Mouse (Mus musculus) heart, embryonic 15.5 days (tissue): Measurements from ENCODE around the gene Gm3404. TPM values are rescaled to one million over a fixed set of nuclear protein-coding genes. Genes with fewer than 3 reads are reported as not detected.
"Not testable (repeated sequence)": the region's sequence is repeated elsewhere in the genome, so short reads cannot be mapped to it uniquely, and the experiment has no call there.

Experiments used
- ATAC-seq: fragments of 200-750 bp; cut with Nextera tagmentation; replicated peaks from 2 replicates; pipeline ENCODE4 v1.8.0; 2017; ENCODE audit warnings: low read depth, moderate TSS enrichment; ENCODE audit not compliant: insufficient number of reproducible peaks, insufficient read depth, low FRiP score
- H3K27ac ChIP-seq: fragments of 300-500 bp; sonication (generic); 2 replicates; pipeline ENCODE4 v1.5.1; 2015; ENCODE audit warnings: mild to moderate bottlenecking, inconsistent platforms
- H3K27me3 ChIP-seq: fragments of 300-500 bp; sonication (generic); 2 replicates; pipeline ENCODE4 v1.6.1; 2015; ENCODE audit warnings: inconsistent platforms
- H3K36me3 ChIP-seq: fragments of 300-500 bp; sonication (generic); 2 replicates; pipeline ENCODE4 v1.6.1; 2015; ENCODE audit warnings: mild to moderate bottlenecking, inconsistent platforms
- H3K4me1 ChIP-seq: fragments of 300-500 bp; sonication (generic); replicated peaks from 2 replicates; pipeline ENCODE4 v1.6.1; 2015; ENCODE audit warnings: inconsistent platforms
- H3K4me2 ChIP-seq: fragments of 300-500 bp; sonication (generic); 2 replicates; pipeline ENCODE4 v1.6.1; 2015; ENCODE audit warnings: inconsistent platforms, mild to moderate bottlenecking, moderate library complexity
- H3K4me3 ChIP-seq: fragments of 300-500 bp; sonication (generic); 2 replicates; pipeline ENCODE4 v1.5.1; 2015; ENCODE audit warnings: mild to moderate bottlenecking, inconsistent platforms
- H3K9ac ChIP-seq: fragments of 300-500 bp; sonication (generic); 2 replicates; pipeline ENCODE4 v1.6.1; 2015; ENCODE audit warnings: mild to moderate bottlenecking, inconsistent platforms
- H3K9me3 ChIP-seq: fragments of 300-500 bp; sonication (generic); replicated peaks from 2 replicates; pipeline ENCODE4 v1.6.1; 2016; ENCODE audit warnings: inconsistent platforms
- WGBS: fragments of 180-500 bp; shearing (Covaris S2); methylation state at CpG from one replicate; pipeline ENCODE4 v1.1.7; 2015; ENCODE audit warnings: mixed read lengths; 5-methylcytosine and 5-hydroxymethylcytosine counted together
- polyA plus RNA-seq: library from polyadenylated mRNA; unstranded; fragments of >200 nt; fragmentation: Nextera tagmentation; extraction: Ambion mirVana; gene quantifications from 2 replicates; pipeline ENCODE4 v1.2.1, GENCODE M21; 2015

Gm3404 gene
- not detected in 2 replicates for polyA plus RNA-seq

- not testable (repeated sequence) for H3K9ac ChIP-seq, H3K4me3 ChIP-seq, H3K4me1 ChIP-seq, H3K27ac ChIP-seq, H3K36me3 ChIP-seq, H3K27me3 ChIP-seq, ATAC-seq, H3K9me3 ChIP-seq, H3K4me2 ChIP-seq
- WGBS, result 92% methylated on average over 3 of the region's 3 CpGs
Observed at GRCm38 (mm10) chr5:146525501-146525900, at the start of gene Gm3404. Gm3404 (plus strand) TSS chr5:146525801.

GRCm38 (mm10) chr5:146479564-146479963 is 46.0 kb upstream of the Gm3404 start:
- H3K36me3 ChIP-seq, ATAC-seq: not testable (repeated sequence)
- 5% methylated on average over 4 of the region's 4 CpGs for WGBS

GRCm38 (mm10) chr5:146481665-146482064 is 43.9 kb upstream of the Gm3404 start, which contains the start of gene Gm6408:
Gm6408 (plus strand) TSS chr5:146481965.
- not testable (repeated sequence) for H3K9ac ChIP-seq, H3K27me3 ChIP-seq, ATAC-seq, H3K4me1 ChIP-seq, H3K4me3 ChIP-seq, H3K27ac ChIP-seq, H3K4me2 ChIP-seq, H3K9me3 ChIP-seq, H3K36me3 ChIP-seq
- 58% methylated on average over 3 of the region's 3 CpGs for WGBS

More at GRCm38 (mm10) chr5:146479564-146479963, 46.0 kb upstream of the Gm3404 start:
- not testable (repeated sequence) for H3K27ac ChIP-seq, H3K4me2 ChIP-seq, H3K9ac ChIP-seq, H3K9me3 ChIP-seq, H3K27me3 ChIP-seq, H3K4me3 ChIP-seq, H3K4me1 ChIP-seq

GRCm38 (mm10) chr5:146488959-146489358 is 36.6 kb upstream of the Gm3404 start:
- 10% methylated on average over 3 of the region's 4 CpGs for WGBS
- H3K27me3 ChIP-seq, H3K4me1 ChIP-seq, H3K9ac ChIP-seq, H3K27ac ChIP-seq, H3K4me3 ChIP-seq, ATAC-seq, H3K9me3 ChIP-seq, H3K36me3 ChIP-seq, H3K4me2 ChIP-seq: not testable (repeated sequence)

- not testable (repeated sequence) for H3K4me1 ChIP-seq, H3K4me2 ChIP-seq, H3K4me3 ChIP-seq, H3K27ac ChIP-seq, H3K27me3 ChIP-seq, H3K9me3 ChIP-seq, H3K36me3 ChIP-seq, H3K9ac ChIP-seq, ATAC-seq
- WGBS, result no CpG with 5 or more reads among the region's 5 CpGs
Observed at GRCm38 (mm10) chr5:146491063-146491462, 34.5 kb upstream of the Gm3404 start, which contains the start of gene Gm6370. Gm6370 (plus strand) TSS chr5:146491363.

- H3K27ac ChIP-seq, H3K9me3 ChIP-seq, H3K4me1 ChIP-seq, H3K36me3 ChIP-seq, H3K9ac ChIP-seq, H3K4me3 ChIP-seq, H3K4me2 ChIP-seq, H3K27me3 ChIP-seq, ATAC-seq: not testable (repeated sequence)
- WGBS, result no CpG with 5 or more reads among the region's 5 CpGs
Observed at GRCm38 (mm10) chr5:146502099-146502498, 23.5 kb upstream of the Gm3404 start, which contains the start of gene 4930449I24Rik. 4930449I24Rik (plus strand) TSS chr5:146502399.

GRCm38 (mm10) chr5:146513823-146514222 is 11.8 kb upstream of the Gm3404 start, which contains the start of gene Gm3402:
Gm3402 (plus strand) TSS chr5:146514123.
- H3K27me3 ChIP-seq, H3K4me1 ChIP-seq, H3K4me2 ChIP-seq, H3K27ac ChIP-seq, H3K36me3 ChIP-seq, H3K4me3 ChIP-seq, ATAC-seq, H3K9ac ChIP-seq, H3K9me3 ChIP-seq: not testable (repeated sequence)
- 84% methylated on average over 2 of the region's 5 CpGs for WGBS

- 90% methylated on average over 3 of the region's 3 CpGs for WGBS
- ATAC-seq, H3K4me3 ChIP-seq, H3K27me3 ChIP-seq, H3K4me1 ChIP-seq, H3K4me2 ChIP-seq, H3K9me3 ChIP-seq, H3K36me3 ChIP-seq, H3K9ac ChIP-seq, H3K27ac ChIP-seq: not testable (repeated sequence)
Observed at GRCm38 (mm10) chr5:146537347-146537746, 11.7 kb downstream of the Gm3404 start, which contains the start of gene Gm3409. Gm3409 (plus strand) TSS chr5:146537647.

- not testable (repeated sequence) for ATAC-seq, H3K9ac ChIP-seq, H3K36me3 ChIP-seq, H3K4me3 ChIP-seq, H3K4me2 ChIP-seq, H3K27ac ChIP-seq, H3K9me3 ChIP-seq, H3K27me3 ChIP-seq, H3K4me1 ChIP-seq
- WGBS, result no CpG with 5 or more reads among the region's 3 CpGs
Observed at GRCm38 (mm10) chr5:146555836-146556235, 30.2 kb downstream of the Gm3404 start, which contains the start of gene Gm3415. Gm3415 (plus strand) TSS chr5:146556136.

GRCm38 (mm10) chr5:146564259-146564658 is 38.7 kb downstream of the Gm3404 start:
- Histone ChIP-seq H3K4me3 (no peak overlapping the region), H3K27ac (no peak overlapping the region), H3K9me3 (peaks cover 3% of the 10 kb centered on the region), H3K27me3 (no peaks in the 10 kb centered on the region), H3K4me1 (no peaks in the 10 kb centered on the region), H3K4me2 (no peak overlapping the region), H3K9ac (no peak overlapping the region), H3K36me3 (no peaks in the 10 kb centered on the region)
- no peak for ATAC-seq
- WGBS, result 65% methylated on average over 1 of the region's 1 CpGs

- Histone ChIP-seq H3K4me3 (no peak overlapping the region), H3K4me1 (no peaks in the 10 kb centered on the region), H3K27me3 (no peaks in the 10 kb centered on the region), H3K36me3 (no peaks in the 10 kb centered on the region), H3K27ac (no peak overlapping the region), H3K4me2 (no peak overlapping the region), H3K9me3 (peaks cover 3% of the 10 kb centered on the region), H3K9ac (no peak overlapping the region)
- 53% methylated on average over 4 of the region's 4 CpGs for WGBS
- ATAC-seq, result no peak
Observed at GRCm38 (mm10) chr5:146567054-146567453, 41.5 kb downstream of the Gm3404 start.

GRCm38 (mm10) chr5:146570179-146570578 is 44.6 kb downstream of the Gm3404 start:
- not testable (repeated sequence) for H3K4me3 ChIP-seq, H3K9ac ChIP-seq, H3K27me3 ChIP-seq, ATAC-seq, H3K36me3 ChIP-seq, H3K9me3 ChIP-seq, H3K4me2 ChIP-seq, H3K27ac ChIP-seq, H3K4me1 ChIP-seq
- WGBS, result 77% methylated on average over 6 of the region's 6 CpGs
